Mouse (Mus musculus) lung, adult 2 months (tissue): Measurements from ENCODE around the gene Ccser1.

ENCODE experiments used
- CTCF ChIP-seq: fragments of 200-500 bp; IDR thresholded peaks from 2 replicates; pipeline ENCODE4 v1.5.1; 2011; ENCODE audit warnings: mild to moderate bottlenecking, low read length, control low read depth; ENCODE audit not compliant: insufficient read depth
- POLR2A ChIP-seq: fragments of 200-500 bp; IDR thresholded peaks from 2 replicates; pipeline ENCODE4 v1.6.1; 2011; ENCODE audit warnings: low read depth, mild to moderate bottlenecking, control low read depth, low read length, borderline replicate concordance; ENCODE audit errors: extremely low read depth

DNA sequence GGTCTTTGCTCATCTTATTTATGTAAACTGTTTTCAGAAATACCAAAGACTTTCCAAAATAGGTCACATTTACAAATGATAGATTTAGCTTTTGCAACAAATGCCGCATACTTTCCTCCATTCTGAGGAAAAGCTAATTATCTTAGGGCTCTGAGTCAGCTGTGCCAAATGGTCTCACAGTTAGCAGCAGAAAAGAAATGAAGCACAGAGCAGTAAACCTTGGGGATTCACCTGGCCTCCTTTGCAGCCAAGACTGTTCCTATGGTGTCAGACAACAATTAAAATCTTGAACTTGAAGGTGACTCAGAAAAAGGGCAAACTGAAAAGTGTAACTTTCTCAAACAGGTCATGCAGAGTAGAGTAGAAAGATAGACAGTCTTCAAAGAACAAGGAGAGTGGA, 759.1 kb downstream of the Ccser1 start:
- TF ChIP-seq POLR2A: no peak
- TF ChIP-seq CTCF: no peak
